Mouse (Mus musculus): Measurements from ENCODE around the gene Wdr89.

Gene Wdr89

GRCm38 (mm10) chr12:75615556-75615955 lies 53.8 kb downstream of the Wdr89 start:
- DNase-seq (ENCODE audit: low read depth): no peak

GRCm38 (mm10) chr12:75612711-75613110 lies 56.6 kb downstream of the Wdr89 start:
- DNase-seq (ENCODE audit: low read depth): no peak

GRCm38 (mm10) chr12:75599490-75599889 lies 69.8 kb downstream of the Wdr89 start:
- DNase-seq (ENCODE audit: low read depth): peak; percentile 73

- DNase-seq (ENCODE audit: low read depth): no peak
Measured at GRCm38 (mm10) chr12:75598988-75599387, 70.3 kb downstream of the Wdr89 start.

- DNase-seq (ENCODE audit: low read depth): no peak
Measured at GRCm38 (mm10) chr12:75597707-75598106, 71.6 kb downstream of the Wdr89 start.

- peak; percentile 97 for DNase-seq (ENCODE audit: low read depth)
Measured at GRCm38 (mm10) chr12:75596154-75597002, 73.0 kb downstream of the Wdr89 start, which contains the start of gene Ppp2r5e. Ppp2r5e (minus strand) TSS chr12:75596245.

GRCm38 (mm10) chr12:75595291-75596153 lies 73.8 kb downstream of the Wdr89 start:
- peak; percentile 25 for DNase-seq (ENCODE audit: low read depth)

GRCm38 (mm10) chr12:75594404-75594803 lies 74.9 kb downstream of the Wdr89 start:
- DNase-seq (ENCODE audit: low read depth): no peak

- DNase-seq (ENCODE audit: low read depth): no peak
Measured at GRCm38 (mm10) chr12:75593817-75594216, 75.5 kb downstream of the Wdr89 start.

- DNase-seq (ENCODE audit: low read depth): no peak
Measured at GRCm38 (mm10) chr12:75587501-75587900, 81.8 kb downstream of the Wdr89 start.

GRCm38 (mm10) chr12:75583776-75584175 lies 85.6 kb downstream of the Wdr89 start:
- DNase-seq (ENCODE audit: low read depth): no peak
